Mouse (Mus musculus): Measurements from ENCODE around the gene Klhl21. TPM values are rescaled to one million over a fixed set of nuclear protein-coding genes. Genes with fewer than 3 reads are reported as not detected.

Gene Klhl21
- total RNA-seq, 1 experiment = 19.7 TPM

DNA sequence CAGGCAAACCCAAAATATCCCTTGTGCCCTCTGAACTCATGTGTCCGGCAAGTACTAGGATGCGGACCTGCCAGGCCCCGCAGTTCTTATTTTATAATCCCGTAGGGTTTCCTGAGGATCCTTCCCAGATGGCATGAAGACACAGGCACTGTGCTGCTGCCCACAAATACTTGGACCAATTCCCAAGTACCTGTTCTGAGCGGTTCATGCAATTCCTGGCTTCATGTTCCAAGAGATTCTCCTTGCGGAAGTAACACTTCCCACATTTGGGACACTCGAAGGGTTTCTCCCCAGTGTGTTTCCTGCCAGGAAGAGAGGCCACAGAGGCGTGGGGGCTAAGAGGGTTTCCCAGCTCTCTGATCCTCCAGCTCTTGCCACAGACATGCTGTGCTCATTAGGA is 13.9 kb downstream of the Klhl21 start:
- no peak for TF ChIP-seq CHD2 (IDR thresholded peaks at IDR 0.05; ENCODE audit: low read depth, low read length)
- peaks cover 53% of the 10 kb centered on the region for H3K36me3 ChIP-seq (ENCODE audit: control insufficient read depth, insufficient read depth, low read length, poor library complexity, severe bottlenecking)
- H3K4me3 ChIP-seq (ENCODE audit: insufficient read depth in 1 of 2, low read depth in 1 of 2, low read length in 2 of 2, poor library complexity in 1 of 2, severe bottlenecking in 1 of 2) = no peak overlapping the region
- H3K4me1 ChIP-seq (ENCODE audit: control insufficient read depth in 2 of 2, insufficient read depth in 2 of 2, low read length in 2 of 2, poor library complexity in 1 of 2) = peaks cover 0 to 25% of the 10 kb centered on the region in 2 experiments; a peak in 2 of 4 replicates
- no peak overlapping the region for H3K9ac ChIP-seq (ENCODE audit: insufficient read depth, low read depth, low read length, poor library complexity, severe bottlenecking)
- no peak for DNase-seq (ENCODE audit: low read depth, low spot score)
- in situ Hi-C loops (cut with MboI; ENCODE audit: low sequenced_read_pairs in 2 of 2, unreplicated experiment in 2 of 2) = no loop called here
- H3K9me3 ChIP-seq (ENCODE audit: control insufficient read depth, insufficient read depth, low read depth, low read length) = no peaks in the 10 kb centered on the region
- no peak overlapping the region for H3K27ac ChIP-seq (ENCODE audit: insufficient read depth, low read depth, low read length, poor library complexity, severe bottlenecking)

DNA sequence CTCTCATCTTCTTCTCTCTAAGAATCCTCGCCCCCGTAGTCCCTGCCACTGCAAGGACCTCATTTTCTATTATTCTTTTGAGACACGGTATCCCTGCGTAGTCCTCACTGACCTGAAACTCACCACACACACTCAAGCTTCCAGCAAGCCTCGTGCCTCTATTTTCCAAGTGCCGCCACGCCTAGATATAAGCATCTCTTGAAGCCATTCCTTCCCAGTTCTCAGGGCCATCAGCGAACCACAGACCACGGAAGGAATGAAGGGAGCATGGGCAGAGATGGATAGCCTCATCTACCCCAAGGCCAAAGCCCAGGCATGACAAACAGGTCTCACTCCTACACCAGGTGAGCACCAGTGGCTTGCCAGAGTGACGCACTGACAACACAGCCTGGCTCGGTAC is 15.9 kb downstream of the Klhl21 start:
- H3K4me3 ChIP-seq (ENCODE audit: insufficient read depth in 1 of 2, low read depth in 1 of 2, low read length in 2 of 2, poor library complexity in 1 of 2, severe bottlenecking in 1 of 2) = no peak overlapping the region
- no peak overlapping the region for H3K27ac ChIP-seq (ENCODE audit: insufficient read depth, low read depth, low read length, poor library complexity, severe bottlenecking)
- TF ChIP-seq ZC3H11A (IDR thresholded peaks at IDR 0.05; ENCODE audit: borderline replicate concordance, low read depth, low read length) = no peak
- TF ChIP-seq HCFC1 (IDR thresholded peaks at IDR 0.05; ENCODE audit: borderline replicate concordance, insufficient read depth, low read length) = no peak
- 0 out of 2 replicates have a peak, but pooled peaks have one; percentile 35 for TF ChIP-seq ZNF384 (IDR thresholded peaks at IDR 0.05; ENCODE audit: low read depth, low read length)
- no peak for TF ChIP-seq MAFK (IDR thresholded peaks at IDR 0.05; ENCODE audit: insufficient read depth, low read depth, low read length)
- no peak for TF ChIP-seq CHD2 (IDR thresholded peaks at IDR 0.05; ENCODE audit: low read depth, low read length)
- H3K9ac ChIP-seq (ENCODE audit: insufficient read depth, low read depth, low read length, poor library complexity, severe bottlenecking) = no peak overlapping the region
- H3K36me3 ChIP-seq (ENCODE audit: control insufficient read depth, insufficient read depth, low read length, poor library complexity, severe bottlenecking) = peaks cover 45% of the 10 kb centered on the region
- H3K9me3 ChIP-seq (ENCODE audit: control insufficient read depth, insufficient read depth, low read depth, low read length) = no peaks in the 10 kb centered on the region
- peaks cover 0 to 32% of the 10 kb centered on the region in 2 experiments; a peak in 2 of 4 replicates for H3K4me1 ChIP-seq (ENCODE audit: control insufficient read depth in 2 of 2, insufficient read depth in 2 of 2, low read length in 2 of 2, poor library complexity in 1 of 2)
- in situ Hi-C loops (cut with MboI; ENCODE audit: low sequenced_read_pairs in 2 of 2, unreplicated experiment in 2 of 2) = no loop called here
- no peak for DNase-seq (ENCODE audit: low read depth, low spot score)

DNA sequence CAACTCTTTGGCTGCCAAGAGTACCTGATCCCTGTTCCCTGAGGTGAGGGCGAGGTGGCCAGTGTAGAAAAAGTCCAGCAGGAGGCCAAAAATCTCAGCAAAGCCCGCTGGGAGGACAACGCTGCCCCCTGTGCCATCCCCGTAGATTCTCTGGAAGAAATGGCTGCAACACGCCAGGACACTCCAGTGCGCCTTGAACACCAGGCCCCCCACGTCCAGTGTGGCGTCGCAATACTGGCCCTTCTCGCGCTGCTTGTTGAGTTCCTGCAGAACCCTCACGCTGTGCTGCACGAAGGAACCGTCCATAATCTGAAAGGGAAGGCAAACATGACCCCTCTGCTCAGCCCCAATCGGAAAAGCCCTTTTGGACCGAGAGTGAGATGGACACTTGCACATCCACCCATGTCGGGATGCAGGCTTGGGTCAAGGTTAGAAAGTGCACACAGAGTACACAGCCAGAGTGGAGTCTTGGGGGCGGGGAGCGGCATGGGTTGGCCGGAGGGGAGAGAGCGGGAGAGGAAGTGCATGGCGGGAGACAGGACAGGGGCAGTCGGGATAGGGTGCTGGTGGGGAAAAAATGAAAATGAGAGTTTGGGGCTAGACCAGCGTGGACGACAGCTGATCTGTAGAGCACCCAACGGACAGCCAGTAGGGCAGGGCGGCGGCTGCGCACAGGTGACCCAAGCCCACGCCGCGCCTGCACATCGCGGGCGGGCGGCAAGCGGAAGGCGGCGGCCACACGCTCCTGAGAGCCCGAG is 18.3 kb downstream of the Klhl21 start:
- no peaks in the 10 kb centered on the region for H3K9me3 ChIP-seq (ENCODE audit: control insufficient read depth, insufficient read depth, low read depth, low read length)
- peak overlapping the region; percentile 87 for H3K9ac ChIP-seq (ENCODE audit: insufficient read depth, low read depth, low read length, poor library complexity, severe bottlenecking)
- peak overlapping the region; percentile 80 to 82 for H3K4me3 ChIP-seq (ENCODE audit: insufficient read depth in 1 of 2, low read depth in 1 of 2, low read length in 2 of 2, poor library complexity in 1 of 2, severe bottlenecking in 1 of 2)
- DNase-seq (ENCODE audit: low read depth, low spot score) = no peak
- TF ChIP-seq ZNF384 (IDR thresholded peaks at IDR 0.05; ENCODE audit: low read depth, low read length) (no peak), HCFC1 (IDR thresholded peaks at IDR 0.05; ENCODE audit: borderline replicate concordance, insufficient read depth, low read length) (no peak), ZC3H11A (IDR thresholded peaks at IDR 0.05; ENCODE audit: borderline replicate concordance, low read depth, low read length) (no peak), MAFK (IDR thresholded peaks at IDR 0.05; ENCODE audit: insufficient read depth, low read depth, low read length) (no peak), CHD2 (IDR thresholded peaks at IDR 0.05; ENCODE audit: low read depth, low read length) (no peak)
- H3K4me1 ChIP-seq (ENCODE audit: control insufficient read depth in 2 of 2, insufficient read depth in 2 of 2, low read length in 2 of 2, poor library complexity in 1 of 2) = peaks cover 0 to 23% of the 10 kb centered on the region in 2 experiments; a peak in 2 of 4 replicates
- H3K27ac ChIP-seq (ENCODE audit: insufficient read depth, low read depth, low read length, poor library complexity, severe bottlenecking) = no peak overlapping the region
- peaks cover 22% of the 10 kb centered on the region; the same call in 1 of the 2 replicates for H3K36me3 ChIP-seq (ENCODE audit: control insufficient read depth, insufficient read depth, low read length, poor library complexity, severe bottlenecking)
- in situ Hi-C loops (cut with MboI; ENCODE audit: low sequenced_read_pairs in 2 of 2, unreplicated experiment in 2 of 2) = no loop called here

DNA sequence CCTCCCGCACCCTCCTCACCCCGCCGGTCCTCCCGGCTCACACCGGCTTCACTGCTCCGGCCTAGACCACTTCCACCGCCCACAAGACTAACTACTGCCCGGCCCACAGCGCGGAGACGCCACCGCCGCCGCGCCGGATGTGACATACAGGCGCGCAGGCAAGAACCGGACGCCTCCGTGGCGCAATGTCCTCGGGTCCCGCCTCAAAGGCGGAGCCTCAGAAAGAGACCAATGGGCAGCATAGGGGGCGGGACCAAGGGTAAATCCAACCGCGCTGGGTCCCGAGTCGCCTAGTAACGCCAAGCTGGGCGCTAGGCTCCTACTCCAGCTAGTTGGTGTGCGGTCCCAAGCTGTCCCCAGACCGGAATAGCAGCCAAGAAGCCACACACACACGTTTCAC is 18.9 kb downstream of the Klhl21 start, which contains the start of gene Zbtb48:
Gene Zbtb48 (minus strand): TSS at position 148 of the 400 bp plus-strand sequence.
- Histone ChIP-seq H3K9me3 (ENCODE audit: control insufficient read depth, insufficient read depth, low read depth, low read length) (no peaks in the 10 kb centered on the region), H3K9ac (ENCODE audit: insufficient read depth, low read depth, low read length, poor library complexity, severe bottlenecking) (peak within 1 kb of the TSS; percentile 87), H3K36me3 (ENCODE audit: control insufficient read depth, insufficient read depth, low read length, poor library complexity, severe bottlenecking) (peaks cover 23% of the 10 kb centered on the region; the same call in 1 of the 2 replicates), H3K27ac (ENCODE audit: insufficient read depth, low read depth, low read length, poor library complexity, severe bottlenecking) (no peak within 1 kb of the TSS), H3K4me1 (ENCODE audit: control insufficient read depth in 2 of 2, insufficient read depth in 2 of 2, low read length in 2 of 2, poor library complexity in 1 of 2) (peaks cover 0 to 26% of the 10 kb centered on the region in 2 experiments; a peak in 2 of 4 replicates), H3K4me3 (ENCODE audit: insufficient read depth in 1 of 2, low read depth in 1 of 2, low read length in 2 of 2, poor library complexity in 1 of 2, severe bottlenecking in 1 of 2) (peak within 1 kb of the TSS; percentile 80 to 82)
- no peak for TF ChIP-seq ZC3H11A (IDR thresholded peaks at IDR 0.05; ENCODE audit: borderline replicate concordance, low read depth, low read length)
- no peak for TF ChIP-seq MAFK (IDR thresholded peaks at IDR 0.05; ENCODE audit: insufficient read depth, low read depth, low read length)
- no peak for TF ChIP-seq CHD2 (IDR thresholded peaks at IDR 0.05; ENCODE audit: low read depth, low read length)
- no peak for TF ChIP-seq ZNF384 (IDR thresholded peaks at IDR 0.05; ENCODE audit: low read depth, low read length)
- TF ChIP-seq HCFC1 (IDR thresholded peaks at IDR 0.05; ENCODE audit: borderline replicate concordance, insufficient read depth, low read length) = no peak; the same call in 1 of the 2 replicates
- DNase-seq (ENCODE audit: low read depth, low spot score) = peak; percentile 95
- in situ Hi-C loops (cut with MboI; ENCODE audit: low sequenced_read_pairs in 2 of 2, unreplicated experiment in 2 of 2) = no loop called here
